Mouse (Mus musculus): ENCODE data around the gene Fibcd1.

DNA sequence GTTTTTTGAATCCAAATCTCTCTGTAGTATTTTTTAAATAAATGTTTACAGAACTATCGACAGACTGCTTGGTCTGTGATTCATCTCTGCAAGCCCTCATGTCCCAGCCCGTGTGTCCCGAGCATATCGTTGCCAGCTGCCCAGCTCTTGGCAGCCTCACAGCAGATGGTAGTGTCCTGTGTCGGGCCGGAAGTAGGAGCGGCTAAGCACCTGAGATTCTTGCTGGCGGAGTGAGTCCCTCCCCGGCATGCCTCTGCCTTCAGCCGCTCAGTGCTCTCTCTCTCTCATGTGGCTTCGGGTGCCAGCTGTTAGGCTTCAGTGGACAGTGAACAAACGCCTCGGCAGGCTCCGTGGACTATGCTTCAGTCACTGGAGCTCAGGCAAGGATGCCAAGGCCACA is 42.3 kb downstream of the Fibcd1 start:
- TF ChIP-seq CTCF (IDR thresholded peaks at IDR 0.05; ENCODE audit: extremely low read depth, insufficient read depth, low read length) (no peak), POLR2A (IDR thresholded peaks at IDR 0.05; ENCODE audit: extremely low read depth, insufficient read depth, low read length) (no peak)
